Mouse (Mus musculus) lung, postnatal 0 days (tissue): ENCODE data around the gene Hpse2.

Source experiments
- CTCF ChIP-seq: IDR thresholded peaks from 2 replicates; pipeline ENCODE4 v1.5.1; 2016; ENCODE audit warnings: antibody characterized with exemption, mild to moderate bottlenecking
- EP300 ChIP-seq: IDR thresholded peaks from 2 replicates; pipeline ENCODE4 v1.6.1; 2016; ENCODE audit warnings: antibody characterized with exemption, mild to moderate bottlenecking, control low read depth

DNA sequence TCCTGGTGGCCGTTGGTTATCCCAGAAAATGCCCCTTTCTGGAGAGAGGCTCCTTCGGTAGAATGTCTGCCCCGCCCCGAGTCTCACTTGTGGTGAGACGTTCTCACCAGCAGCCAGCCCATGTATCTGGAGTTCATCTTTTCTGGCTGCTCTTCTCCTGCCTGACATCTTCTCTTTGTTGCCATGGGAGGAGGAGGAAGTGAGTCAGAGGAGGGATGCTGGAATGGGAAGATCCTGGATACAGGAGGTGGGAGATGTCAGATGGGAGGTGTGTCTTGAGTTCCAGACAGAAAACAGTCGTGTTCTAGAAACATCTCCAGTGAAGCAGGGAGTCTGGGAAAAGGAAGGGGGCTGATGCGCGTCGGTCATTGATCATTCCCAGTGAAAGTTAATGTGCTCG lies 578.7 kb downstream of the Hpse2 start:
- TF ChIP-seq CTCF (no peak), EP300 (no peak)
